Mouse (Mus musculus) CD8-positive naive resting alpha-beta T cell, adult 57 days (primary cell): ENCODE results near the gene Phactr2. TPM values are rescaled to one million over a fixed set of nuclear protein-coding genes. Genes with fewer than 3 reads are reported as not detected.

Experiments
- total RNA-seq: library from RNA; stranded (reverse); gene quantifications from one replicate; pipeline ENCODE4 v1.2.4, GENCODE M21; 2023

Phactr2 gene
- 14.4 TPM for total RNA-seq

GRCm38 (mm10) chr10:13473833-13474567, at the start of gene Phactr2:
Gene Phactr2 (minus strand): TSS chr10:13474412.

GRCm38 (mm10) chr10:13499331-13499730, 25.1 kb upstream of the Phactr2 start, which contains the start of gene Fuca2:
Gene Fuca2 (plus strand): TSS chr10:13499540.

GRCm38 (mm10) chr10:13192731-13193351, 281.4 kb downstream of the Phactr2 start, which contains the start of gene Ltv1:
Gene Ltv1 (minus strand): TSS chr10:13193168.

GRCm38 (mm10) chr10:13177973-13178624, 296.1 kb downstream of the Phactr2 start, which contains the start of gene Zc2hc1b:
Gene Zc2hc1b (minus strand): TSS chr10:13178023.

Other genes starting within 250 kb of the Phactr2 start
- gene Fuca2, start 25.1 kb upstream of the Phactr2 start, total RNA-seq = 24.2 TPM
- gene Adat2, start 78.5 kb upstream of the Phactr2 start, total RNA-seq = 10.1 TPM
- gene Pex3, start 78.7 kb upstream of the Phactr2 start, total RNA-seq = 30.9 TPM